Mouse (Mus musculus): ENCODE results near the gene Tsc22d4.
"Not testable (repeated sequence)": the region's sequence is repeated elsewhere in the genome, so short reads cannot be mapped to it uniquely, and the experiment has no call there.

Tsc22d4 gene

GRCm38 (mm10) chr5:137742048-137742447 is 3.5 kb upstream of the Tsc22d4 start:
- DNase-seq, result no peak

GRCm38 (mm10) chr5:137742836-137743235 is 2.7 kb upstream of the Tsc22d4 start:
- DNase-seq, result no peak

- no peak for DNase-seq
Measured at GRCm38 (mm10) chr5:137744197-137744596, 1.3 kb upstream of the Tsc22d4 start.

- peak; percentile 56 to 64 for DNase-seq
Measured at GRCm38 (mm10) chr5:137746282-137746850, 836 bp downstream of the Tsc22d4 start.

GRCm38 (mm10) chr5:137746851-137747325 is 1.4 kb downstream of the Tsc22d4 start:
- no peak for DNase-seq

- DNase-seq, result peak; percentile 58 to 65
Measured at GRCm38 (mm10) chr5:137747326-137747961, 1.9 kb downstream of the Tsc22d4 start.

GRCm38 (mm10) chr5:137748130-137748770 is 2.7 kb downstream of the Tsc22d4 start:
- no peak for DNase-seq

GRCm38 (mm10) chr5:137749196-137749836 is 3.8 kb downstream of the Tsc22d4 start:
- DNase-seq, result no peak

GRCm38 (mm10) chr5:137750212-137750611 is 4.7 kb downstream of the Tsc22d4 start:
- not testable (repeated sequence) for DNase-seq

GRCm38 (mm10) chr5:137751221-137751887 is 5.8 kb downstream of the Tsc22d4 start:
- DNase-seq, result no peak

GRCm38 (mm10) chr5:137751988-137752387 is 6.5 kb downstream of the Tsc22d4 start:
- no peak for DNase-seq

GRCm38 (mm10) chr5:137753111-137753832 is 7.7 kb downstream of the Tsc22d4 start:
- no peak for DNase-seq

- no peak for DNase-seq
Measured at GRCm38 (mm10) chr5:137755425-137755824, 9.9 kb downstream of the Tsc22d4 start.

- no peak for DNase-seq
Measured at GRCm38 (mm10) chr5:137756106-137756505, 10.6 kb downstream of the Tsc22d4 start.

- DNase-seq, result peak; percentile 94 to 96
Measured at GRCm38 (mm10) chr5:137756882-137757661, 11.5 kb downstream of the Tsc22d4 start.

GRCm38 (mm10) chr5:137757887-137758286 is 12.4 kb downstream of the Tsc22d4 start:
- DNase-seq, result peak; percentile 62 to 78

- DNase-seq, result no peak
Measured at GRCm38 (mm10) chr5:137758921-137759534, 13.5 kb downstream of the Tsc22d4 start.

- DNase-seq, result peak; percentile 92 to 95
Measured at GRCm38 (mm10) chr5:137759971-137760412, 14.5 kb downstream of the Tsc22d4 start.

- DNase-seq, result no peak
Measured at GRCm38 (mm10) chr5:137764609-137765340, 19.2 kb downstream of the Tsc22d4 start.

GRCm38 (mm10) chr5:137766270-137766669 is 20.7 kb downstream of the Tsc22d4 start:
- DNase-seq, result peak in 1 of 2 experiments; percentile 54
